Mouse (Mus musculus) MEL (cell line): Measurements from ENCODE around the gene Olfr525.

ENCODE experiments used
- BHLHE40 ChIP-seq: IDR thresholded peaks from 2 replicates; pipeline ENCODE4 v1.6.1; 2012; ENCODE audit warnings: low read depth, mild to moderate bottlenecking, inconsistent platforms, low read length, improper control_type of control experiment, borderline replicate concordance
- CTCF ChIP-seq, 3 experiments: IDR thresholded peaks in 2 of 3; conservative IDR thresholded peaks in 1 of 3; 2 replicates each; pipeline ENCODE4 v1.5.1; 2011 to 2012; ENCODE audit warnings: low read length in 3 of 3, low read depth in 2 of 3, mild to moderate bottlenecking in 2 of 3, improper control_type of control experiment in 1 of 3, inconsistent platforms in 1 of 3, mixed read lengths in 1 of 3, moderate library complexity in 1 of 3; ENCODE audit not compliant: control insufficient read depth in 1 of 3, insufficient read depth in 1 of 3, poor library complexity in 1 of 3, severe bottlenecking in 1 of 3
- HCFC1 ChIP-seq: IDR thresholded peaks from 2 replicates; pipeline ENCODE4 v1.6.1; 2012; ENCODE audit warnings: low read depth, mild to moderate bottlenecking, inconsistent platforms, low read length, improper control_type of control experiment, moderate library complexity
- KAT2A ChIP-seq: conservative IDR thresholded peaks from 2 replicates; pipeline ENCODE4 v1.6.1; 2012; ENCODE audit warnings: low read depth, low read length, improper control_type of control experiment, inconsistent platforms
- NELFE ChIP-seq: IDR thresholded peaks from 2 replicates; pipeline ENCODE4 v1.6.1; 2011; ENCODE audit warnings: low read depth, low read length, improper control_type of control experiment
- RAD21 ChIP-seq: IDR thresholded peaks from 2 replicates; pipeline ENCODE4 v1.6.1; 2011; ENCODE audit warnings: mild to moderate bottlenecking, low read depth, low read length, improper control_type of control experiment
- SIN3A ChIP-seq: IDR thresholded peaks from 2 replicates; pipeline ENCODE4 v1.6.1; 2012; ENCODE audit warnings: low read length, improper control_type of control experiment, inconsistent platforms
- UBTF ChIP-seq: IDR thresholded peaks from 2 replicates; pipeline ENCODE4 v1.6.1; 2012; ENCODE audit warnings: low read depth, mild to moderate bottlenecking, inconsistent platforms, low read length, improper control_type of control experiment, moderate library complexity, borderline replicate concordance; ENCODE audit not compliant: insufficient read depth

GRCm38 (mm10) chr7:140319861-140320385 lies 735 bp upstream of the Olfr525 start:
- TF ChIP-seq HCFC1 (no peak), BHLHE40 (no peak), KAT2A (no peak), UBTF (no peak), CTCF (IDR thresholded peaks at IDR 0.05 in 2 of 3, conservative IDR thresholded peaks at IDR 0.05 in 1 of 3; ENCODE audit: control insufficient read depth in 1 of 3, insufficient read depth in 1 of 3, low read depth in 2 of 3, low read length in 3 of 3, poor library complexity in 1 of 3, severe bottlenecking in 1 of 3) (no peak), NELFE (no peak), RAD21 (no peak), SIN3A (no peak)
